Mouse (Mus musculus): ENCODE data around the gene Ntn1.

Ntn1 gene

DNA sequence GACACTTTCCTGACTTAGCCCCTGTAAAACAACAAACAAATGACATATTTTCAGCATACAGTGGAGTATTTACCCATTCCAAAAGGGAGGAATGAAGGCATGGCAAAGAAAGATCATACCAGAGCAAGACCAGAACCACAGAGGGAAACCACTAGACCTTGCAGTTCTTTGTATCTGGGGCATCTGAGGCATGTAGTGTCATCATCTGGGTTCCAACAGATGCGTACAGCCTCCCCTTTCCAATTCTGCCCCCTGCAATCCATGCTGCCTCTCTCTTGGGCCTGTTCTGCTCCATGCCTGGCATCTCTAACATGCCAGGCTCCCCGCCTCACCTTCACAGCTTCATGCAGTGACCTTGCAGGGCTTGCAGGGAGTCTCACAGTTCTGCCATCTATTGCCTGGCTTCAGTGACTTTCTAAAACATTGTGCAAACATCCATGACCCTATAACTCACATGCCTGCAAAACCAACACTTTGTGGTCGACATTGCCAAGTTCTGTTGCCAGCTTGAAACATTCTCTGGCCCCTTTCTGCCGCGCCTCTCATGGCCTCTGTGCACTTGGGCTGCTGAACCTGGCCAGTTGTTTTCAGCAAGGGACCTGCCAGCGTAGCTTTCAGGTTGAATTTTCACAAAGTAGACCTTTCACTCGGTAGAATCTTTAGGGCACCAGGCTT is 228.5 kb downstream of the Ntn1 start:
- no peak for DNase-seq

DNA sequence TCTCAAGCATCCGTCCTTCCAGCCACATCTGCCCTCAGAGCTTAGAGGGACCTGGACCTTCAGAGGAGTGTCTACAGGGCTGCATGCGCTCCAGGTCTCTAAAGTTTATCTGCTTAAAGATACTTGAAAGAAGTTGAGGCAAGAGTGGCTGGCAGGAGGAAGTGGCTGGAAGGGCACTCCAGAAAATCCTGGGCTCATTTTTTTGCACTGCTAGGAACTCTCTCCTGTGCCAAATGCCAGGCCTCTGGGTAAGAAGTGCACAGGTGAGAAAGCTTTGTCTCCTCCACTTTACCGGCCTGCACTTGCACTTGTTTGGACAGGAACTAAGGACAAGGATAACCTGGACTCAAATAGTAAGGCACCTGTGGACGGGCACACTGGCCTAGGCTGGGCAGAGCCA is 232.2 kb downstream of the Ntn1 start:
- no peak for DNase-seq

- peak; percentile 43 to 67 for DNase-seq
Observed at GRCm38 (mm10) chr11:68164408-68164807, 236.2 kb downstream of the Ntn1 start.

DNA sequence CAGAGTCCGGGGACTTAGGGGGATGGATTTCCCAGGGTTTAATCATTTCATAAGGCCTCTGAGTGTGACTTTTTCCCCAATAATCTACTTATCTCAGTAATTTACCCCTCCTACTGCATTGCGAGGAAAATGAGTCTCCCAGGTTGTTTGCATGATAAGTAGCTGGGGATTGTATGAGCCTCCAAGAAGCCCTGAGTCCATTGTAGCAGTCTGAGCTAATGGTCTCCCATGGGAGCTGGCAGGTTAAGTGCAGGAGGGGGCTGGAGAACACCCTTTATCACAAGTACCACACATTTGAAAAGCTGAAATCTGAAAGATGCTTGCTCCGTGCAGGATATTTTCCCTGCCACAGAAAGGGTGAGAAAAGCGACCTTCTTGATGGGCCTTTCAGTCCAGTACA is 240.8 kb downstream of the Ntn1 start:
- no peak for DNase-seq

Data from cerebellum, postnatal 25 days (tissue).